Mouse (Mus musculus) heart, adult 2 months (tissue): ENCODE data around the gene Arhgef15.

ENCODE experiments used
- CTCF ChIP-seq: fragments of 200-600 bp; IDR thresholded peaks from 2 replicates; pipeline ENCODE4 v1.8.1; 2022; ENCODE audit warnings: antibody characterized with exemption, mild to moderate bottlenecking, moderate library complexity
- EP300 ChIP-seq: fragments of 200-500 bp; IDR thresholded peaks from 2 replicates; pipeline ENCODE4 v1.6.1; 2011; ENCODE audit warnings: low read depth, low read length, control low read depth; ENCODE audit not compliant: insufficient read depth
- POLR2A ChIP-seq: fragments of 200-500 bp; IDR thresholded peaks from 2 replicates; pipeline ENCODE4 v1.6.1; 2011; ENCODE audit warnings: mild to moderate bottlenecking, low read depth, low read length, control low read depth; ENCODE audit not compliant: insufficient read depth

GRCm38 (mm10) chr11:68893911-68894464 is 63.3 kb downstream of the Arhgef15 start:
- TF ChIP-seq CTCF (no peak), POLR2A (no peak), EP300 (no peak)
